Mouse (Mus musculus) embryonic facial prominence, embryonic 12.5 days (tissue): ENCODE results near the gene Bcl2l12. TPM values are rescaled to one million over a fixed set of nuclear protein-coding genes. Genes with fewer than 3 reads are reported as not detected.
"Not testable (repeated sequence)": the region's sequence is repeated elsewhere in the genome, so short reads cannot be mapped to it uniquely, and the experiment has no call there.

Experiments used
- ATAC-seq: fragments of 200-750 bp; cut with Nextera tagmentation; 2 replicates; pipeline ENCODE4 v1.8.0; 2017; ENCODE audit not compliant: insufficient number of reproducible peaks, insufficient read depth, low FRiP score, low TSS enrichment
- H3K27ac ChIP-seq: fragments of 300-500 bp; sonication (generic); 2 replicates; pipeline ENCODE4 v1.5.1; 2016; ENCODE audit warnings: mild to moderate bottlenecking
- H3K27me3 ChIP-seq: fragments of 300-500 bp; sonication (generic); 2 replicates; pipeline ENCODE4 v1.6.1; 2016; ENCODE audit warnings: mild to moderate bottlenecking, moderate library complexity
- H3K36me3 ChIP-seq: fragments of 300-500 bp; sonication (generic); 2 replicates; pipeline ENCODE4 v1.6.1; 2016; ENCODE audit warnings: mild to moderate bottlenecking
- H3K4me1 ChIP-seq: fragments of 300-500 bp; sonication (generic); 2 replicates; pipeline ENCODE4 v1.6.1; 2016
- H3K4me2 ChIP-seq: fragments of 300-500 bp; sonication (generic); replicated peaks from 2 replicates; pipeline ENCODE4 v1.6.1; 2016; ENCODE audit warnings: mild to moderate bottlenecking, moderate library complexity
- H3K4me3 ChIP-seq: fragments of 300-500 bp; sonication (generic); 2 replicates; pipeline ENCODE4 v1.5.1; 2016; ENCODE audit warnings: mild to moderate bottlenecking
- H3K9ac ChIP-seq: fragments of 300-500 bp; sonication (generic); 2 replicates; pipeline ENCODE4 v1.6.1; 2016; ENCODE audit warnings: mild to moderate bottlenecking, moderate library complexity
- H3K9me3 ChIP-seq: fragments of 300-500 bp; sonication (generic); 2 replicates; pipeline ENCODE4 v1.6.1; 2016; ENCODE audit warnings: mild to moderate bottlenecking, moderate library complexity
- WGBS: fragments of 180-500 bp; shearing (Covaris S2); methylation state at CpG from one replicate; pipeline ENCODE4 v1.1.7; 2016; 5-methylcytosine and 5-hydroxymethylcytosine counted together
- polyA plus RNA-seq: library from polyadenylated mRNA; unstranded; fragments of >200 nt; fragmentation: Nextera tagmentation; extraction: Ambion mirVana; gene quantifications from 2 replicates; pipeline ENCODE4 v1.2.1, GENCODE M21; 2016

Bcl2l12 gene
- polyA plus RNA-seq, 1 experiment from 2014 or later: 79.9 TPM

GRCm38 (mm10) chr7:45029995-45030394 is 31.5 kb upstream of the Bcl2l12 start:
- H3K4me2 ChIP-seq: no peak overlapping the region
- 95% methylated on average over 6 of the region's 6 CpGs for WGBS
- H3K9me3 ChIP-seq: no peaks in the 10 kb centered on the region
- no peak overlapping the region for H3K27ac ChIP-seq
- no peak overlapping the region for H3K9ac ChIP-seq
- no peaks in the 10 kb centered on the region for H3K4me1 ChIP-seq
- H3K36me3 ChIP-seq: peaks cover 86% of the 10 kb centered on the region
- ATAC-seq: no peak
- H3K4me3 ChIP-seq: no peak overlapping the region
- no peaks in the 10 kb centered on the region for H3K27me3 ChIP-seq

GRCm38 (mm10) chr7:45028351-45028750 is 29.8 kb upstream of the Bcl2l12 start:
- Histone ChIP-seq H3K4me1 (no peaks in the 10 kb centered on the region), H3K27me3 (no peaks in the 10 kb centered on the region), H3K9me3 (no peaks in the 10 kb centered on the region), H3K27ac (0 out of 2 replicates have a peak overlapping the region, but pooled peaks have one; percentile 9), H3K36me3 (peaks cover 69% of the 10 kb centered on the region), H3K4me3 (no peak overlapping the region), H3K9ac (no peak overlapping the region), H3K4me2 (no peak overlapping the region)
- ATAC-seq: no peak
- WGBS: 90% methylated on average over 11 of the region's 11 CpGs

GRCm38 (mm10) chr7:45027761-45028160 is 29.2 kb upstream of the Bcl2l12 start:
- H3K4me1 ChIP-seq: no peaks in the 10 kb centered on the region
- H3K9me3 ChIP-seq: no peaks in the 10 kb centered on the region
- no peak overlapping the region for H3K27ac ChIP-seq
- H3K4me2 ChIP-seq: no peak overlapping the region
- ATAC-seq: no peak
- H3K36me3 ChIP-seq: peaks cover 63% of the 10 kb centered on the region
- 91% methylated on average over 9 of the region's 9 CpGs for WGBS
- H3K27me3 ChIP-seq: no peaks in the 10 kb centered on the region
- no peak overlapping the region for H3K4me3 ChIP-seq
- no peak overlapping the region for H3K9ac ChIP-seq

- Histone ChIP-seq H3K9ac (no peak overlapping the region), H3K4me3 (no peak overlapping the region), H3K36me3 (peaks cover 48% of the 10 kb centered on the region), H3K4me1 (no peaks in the 10 kb centered on the region), H3K27ac (no peak overlapping the region), H3K27me3 (no peaks in the 10 kb centered on the region), H3K9me3 (no peaks in the 10 kb centered on the region), H3K4me2 (no peak overlapping the region)
- no peak for ATAC-seq
- 44% methylated on average over 2 of the region's 2 CpGs for WGBS
These were observed 27.7 kb upstream of the Bcl2l12 start for GRCm38 (mm10) chr7:45026256-45026655.

- H3K9ac ChIP-seq: no peak overlapping the region
- no peaks in the 10 kb centered on the region for H3K9me3 ChIP-seq
- H3K27ac ChIP-seq: peak overlapping the region; percentile 61; the same call in 1 of the 2 replicates
- ATAC-seq: no peak
- no peak overlapping the region for H3K4me2 ChIP-seq
- no peaks in the 10 kb centered on the region for H3K4me1 ChIP-seq
- WGBS: 71% methylated on average over 8 of the region's 8 CpGs
- H3K4me3 ChIP-seq: no peak overlapping the region
- peaks cover 43% of the 10 kb centered on the region for H3K36me3 ChIP-seq
- no peaks in the 10 kb centered on the region; the same call in 1 of the 2 replicates for H3K27me3 ChIP-seq
These were observed 27.2 kb upstream of the Bcl2l12 start for GRCm38 (mm10) chr7:45025601-45026220.

GRCm38 (mm10) chr7:45024281-45025248 is 26.1 kb upstream of the Bcl2l12 start:
- ATAC-seq: no peak
- WGBS: 88% methylated on average over 15 of the region's 15 CpGs

GRCm38 (mm10) chr7:45023711-45024110 is 25.2 kb upstream of the Bcl2l12 start:
- not testable (repeated sequence) for H3K9me3 ChIP-seq, H3K4me3 ChIP-seq, ATAC-seq, H3K4me1 ChIP-seq, H3K27me3 ChIP-seq, H3K9ac ChIP-seq, H3K27ac ChIP-seq, H3K4me2 ChIP-seq
- 84% methylated on average over 5 of the region's 5 CpGs for WGBS
- peaks cover 23% of the 10 kb centered on the region for H3K36me3 ChIP-seq

More at GRCm38 (mm10) chr7:45024281-45025248, 26.1 kb upstream of the Bcl2l12 start:
- no peak overlapping the region for H3K4me3 ChIP-seq
- H3K9me3 ChIP-seq: no peaks in the 10 kb centered on the region
- peaks cover 2% of the 10 kb centered on the region; the same call in 1 of the 2 replicates for H3K27me3 ChIP-seq
- H3K36me3 ChIP-seq: peaks cover 31% of the 10 kb centered on the region
- H3K4me2 ChIP-seq: no peak overlapping the region
- H3K4me1 ChIP-seq: no peaks in the 10 kb centered on the region
- 0 out of 2 replicates have a peak overlapping the region, but pooled peaks have one; percentile 61 for H3K27ac ChIP-seq
- no peak overlapping the region for H3K9ac ChIP-seq

GRCm38 (mm10) chr7:45020225-45020624 is 21.7 kb upstream of the Bcl2l12 start:
- H3K4me1 ChIP-seq: peaks cover 13% of the 10 kb centered on the region
- H3K36me3 ChIP-seq: no peaks in the 10 kb centered on the region
- no peaks in the 10 kb centered on the region for H3K9me3 ChIP-seq
- H3K4me2 ChIP-seq: no peak overlapping the region
- WGBS: 72% methylated on average over 9 of the region's 9 CpGs
- H3K27me3 ChIP-seq: peaks cover 2% of the 10 kb centered on the region; the same call in 1 of the 2 replicates
- no peak overlapping the region for H3K27ac ChIP-seq
- ATAC-seq: no peak
- no peak overlapping the region for H3K4me3 ChIP-seq
- no peak overlapping the region for H3K9ac ChIP-seq

GRCm38 (mm10) chr7:45019031-45019571 is 20.6 kb upstream of the Bcl2l12 start:
- no peak for ATAC-seq
- Histone ChIP-seq H3K9ac (0 out of 2 replicates have a peak overlapping the region, but pooled peaks have one; percentile 15), H3K27ac (no peak overlapping the region), H3K9me3 (no peaks in the 10 kb centered on the region), H3K4me1 (peaks cover 22% of the 10 kb centered on the region), H3K27me3 (peaks cover 2% of the 10 kb centered on the region; the same call in 1 of the 2 replicates), H3K4me3 (no peak overlapping the region), H3K36me3 (no peaks in the 10 kb centered on the region), H3K4me2 (peak overlapping the region; percentile 71; the same call in 1 of the 2 replicates)
- 32% methylated on average over 8 of the region's 8 CpGs for WGBS

GRCm38 (mm10) chr7:45017242-45018061 is 18.9 kb upstream of the Bcl2l12 start, which contains the start of gene Rras:
Gene Rras, plus strand, starts transcription at chr7:45017961.
- Histone ChIP-seq H3K4me2 (peak within 1 kb of the TSS; percentile 71), H3K4me3 (peak within 1 kb of the TSS; percentile 92), H3K27me3 (peaks cover 2% of the 10 kb centered on the region; the same call in 1 of the 2 replicates), H3K4me1 (peaks cover 22% of the 10 kb centered on the region), H3K36me3 (peaks cover 12% of the 10 kb centered on the region), H3K9ac (peak within 1 kb of the TSS; percentile 58), H3K9me3 (no peaks in the 10 kb centered on the region), H3K27ac (peak within 1 kb of the TSS; percentile 93)
- peak; percentile 92 for ATAC-seq
- WGBS: under 1% methylated on average over 36 of the region's 36 CpGs

GRCm38 (mm10) chr7:45016761-45017160 is 18.2 kb upstream of the Bcl2l12 start:
- ATAC-seq: no peak
- Histone ChIP-seq H3K4me2 (peak overlapping the region; percentile 71), H3K9me3 (no peaks in the 10 kb centered on the region), H3K27ac (peak overlapping the region; percentile 93), H3K9ac (peak overlapping the region; percentile 20), H3K27me3 (peaks cover 2% of the 10 kb centered on the region; the same call in 1 of the 2 replicates), H3K4me3 (peak overlapping the region; percentile 92), H3K36me3 (peaks cover 19% of the 10 kb centered on the region), H3K4me1 (peaks cover 22% of the 10 kb centered on the region)
- 4% methylated on average over 4 of the region's 4 CpGs for WGBS
